ENCODE assay signal across 10 mouse cellular contexts in genomic region chr17:49394836-49395235, GRCm38 (mm10). TPM values are rescaled to one million over a fixed set of nuclear protein-coding genes. Genes with fewer than 3 reads are reported as not detected.
A peak's percentile ranks its signal among the peaks of the same experiment; 100 is the strongest.
DNase-seq lines count a peak whose midpoint lies in the region; ATAC-seq and TF ChIP-seq lines count a peak whose summit lies in the region.
"Had no signal": no experiment of that assay in that cellular context is flagged by ENCODE, and none has a peak within 500 bp of the region (broad histone marks: within the 10 kb centered on the region; RNA-seq: fewer than 3 reads in every experiment).

No protein-coding gene starts in this region.

- H3K27me3 ChIP-seq in heart, adult 2 months (ENCODE audit: control insufficient read depth, insufficient read depth, low read length), result no peaks in the 10 kb centered on the region
- no peaks in the 10 kb centered on the region for H3K27me3 ChIP-seq in heart, embryonic 10.5 days (ENCODE audit: insufficient read depth, poor library complexity, severe bottlenecking)
- peaks cover 28% of the 10 kb centered on the region for H3K27me3 ChIP-seq in Patski
- no peaks in the 10 kb centered on the region for H3K27me3 ChIP-seq in forebrain, embryonic 15.5 days
- H3K27me3 ChIP-seq: liver, embryonic 13.5 days had no signal

- TF ChIP-seq EP300 in heart, adult 2 months (IDR thresholded peaks at IDR 0.05; ENCODE audit: insufficient read depth, low read depth, low read length), result no peak

- TF ChIP-seq POLR2A in heart, adult 2 months (IDR thresholded peaks at IDR 0.05; ENCODE audit: insufficient read depth, low read depth, low read length), result no peak
- TF ChIP-seq POLR2A in lung, adult 2 months (IDR thresholded peaks at IDR 0.05; ENCODE audit: borderline replicate concordance, extremely low read depth, low read depth, low read length), result no peak

- H3K4me1 ChIP-seq in heart, adult 2 months (ENCODE audit: control insufficient read depth, insufficient read depth, low read length), result no peaks in the 10 kb centered on the region
- no peaks in the 10 kb centered on the region for H3K4me1 ChIP-seq in heart, embryonic 10.5 days
- H3K4me1 ChIP-seq in lung, adult 2 months (ENCODE audit: control insufficient read depth, insufficient read depth, low read length), result no peaks in the 10 kb centered on the region
- H3K4me1 ChIP-seq in forebrain, embryonic 15.5 days, result peaks cover 3% of the 10 kb centered on the region; the same call in 1 of the 2 replicates
- H3K4me1 ChIP-seq: liver, embryonic 13.5 days had no signal

- intact Hi-C loops in heart, adult 2 months (cut with DNase I), result no loop called here

- no peaks in the 10 kb centered on the region for H3K36me3 ChIP-seq in heart, adult 2 months (ENCODE audit: control insufficient read depth, insufficient read depth, low read length)
- H3K36me3 ChIP-seq in heart, embryonic 10.5 days, result no peaks in the 10 kb centered on the region
- no peaks in the 10 kb centered on the region for H3K36me3 ChIP-seq in forebrain, embryonic 15.5 days
- H3K36me3 ChIP-seq: liver, embryonic 13.5 days had no signal

- no peaks in the 10 kb centered on the region for H3K79me2 ChIP-seq in heart, adult 2 months (replicated peaks; ENCODE audit: control insufficient read depth, insufficient read depth, low read length)

- H3K9me3 ChIP-seq in heart, embryonic 10.5 days, result no peaks in the 10 kb centered on the region
- H3K9me3 ChIP-seq in forebrain, embryonic 15.5 days, result no peaks in the 10 kb centered on the region
- H3K9me3 ChIP-seq: liver, embryonic 13.5 days had no signal

- no peak for DNase-seq in heart, adult 2 months
- DNase-seq in heart, embryonic 10.5 days (ENCODE audit: low spot score), result no peak
- no peak for DNase-seq in lung, adult 2 months
- DNase-seq in lung, postnatal 25 days (ENCODE audit: low spot score), result no peak
- DNase-seq in Patski (ENCODE audit: low read depth, low spot score) (no peak), MN1 (ENCODE audit: low spot score) (no peak)
- peak; percentile 7 for DNase-seq in lung, postnatal 36 days
- DNase-seq: liver, embryonic 13.5 days had no signal

- no peak for ATAC-seq in Patski
- ATAC-seq in forebrain, embryonic 15.5 days (replicated peaks), result no peak
- ATAC-seq: hindbrain, embryonic 16.5 days had no signal

- in situ Hi-C loops in Patski (cut with MboI; ENCODE audit: low pct_unique_long_range_greater_than_20kb), result no loop called here

- WGBS in heart, adult 2 months, result 38% methylated on average over 1 of the region's 1 CpGs
- 39% methylated on average over 1 of the region's 1 CpGs for WGBS in heart, embryonic 10.5 days
- WGBS in lung, adult 2 months, result 54% methylated on average over 1 of the region's 1 CpGs
- WGBS in forebrain, embryonic 15.5 days, result 62% methylated on average over 1 of the region's 1 CpGs

- H3K4me2 ChIP-seq in forebrain, embryonic 15.5 days (replicated peaks), result no peak overlapping the region
- H3K4me2 ChIP-seq: liver, embryonic 13.5 days had no signal

- POLR2A ChIA-PET in Patski (lab: Charles Lee), result no interaction called here

- peak; percentile 47 for TF ChIP-seq CTCF in heart, adult 2 months (IDR thresholded peaks at IDR 0.05)
- TF ChIP-seq CTCF in lung, adult 2 months (IDR thresholded peaks at IDR 0.05; ENCODE audit: insufficient read depth, low read length), result peak; percentile 41
- TF ChIP-seq CTCF in Patski (IDR thresholded peaks at IDR 0.05), result peak; percentile 50

- H3K9ac ChIP-seq in heart, adult 2 months (ENCODE audit: low read depth, low read length), result no peak overlapping the region
- no peak overlapping the region for H3K9ac ChIP-seq in forebrain, embryonic 15.5 days (replicated peaks)
- H3K9ac ChIP-seq: liver, embryonic 13.5 days had no signal

- CTCF ChIA-PET in Patski (lab: Charles Lee), result no interaction called here

- no peak overlapping the region for H3K4me3 ChIP-seq in heart, adult 2 months
- no peak overlapping the region for H3K4me3 ChIP-seq in heart, embryonic 10.5 days
- no peak overlapping the region for H3K4me3 ChIP-seq in lung, adult 2 months (replicated peaks; ENCODE audit: extremely low read depth, low read depth, low read length)
- H3K4me3 ChIP-seq in forebrain, embryonic 15.5 days, result no peak overlapping the region
- H3K4me3 ChIP-seq: liver, embryonic 13.5 days had no signal

- no peak overlapping the region for H3K27ac ChIP-seq in heart, adult 2 months
- H3K27ac ChIP-seq in heart, embryonic 10.5 days, result no peak overlapping the region
- H3K27ac ChIP-seq in forebrain, embryonic 15.5 days (replicated peaks), result no peak overlapping the region
- H3K27ac ChIP-seq: liver, embryonic 13.5 days had no signal

RNA-seq across cellular contexts. Expression of gene Mocs1, which starts 33.3 kb away (rescaled TPM):
- total RNA-seq in heart, adult 2 months (2021), result 10 to 100 TPM; 19.2 to 20.9 TPM
- polyA plus RNA-seq in heart, adult 2 months (2012; rRNA removed), result 11.7 and 13.4 TPM in 2 replicates
- 6.4 and 9.3 TPM in 2 replicates for polyA plus RNA-seq in heart, embryonic 10.5 days (2016; fragmentation: Nextera tagmentation; extraction: Ambion mirVana)
- 36.2 and 39.7 TPM in 2 replicates for polyA plus RNA-seq in lung, adult 2 months (2012; rRNA removed)
- 33.9 TPM for polyA plus RNA-seq in Patski (2021)
- 3.0 and 4.1 TPM in 2 replicates for polyA plus RNA-seq in forebrain, embryonic 15.5 days (2015; fragmentation: Nextera tagmentation; extraction: Ambion mirVana)
